Mouse (Mus musculus) E14TG2a.4 (cell line): ENCODE data around the gene Zan.

Experiments used
- CTCF ChIP-seq: conservative IDR thresholded peaks from 2 replicates; pipeline ENCODE4 v1.5.1; 2014; ENCODE audit warnings: low read length
- POU5F1 ChIP-seq: IDR thresholded peaks from 2 replicates; pipeline ENCODE4 v1.6.1; 2014; ENCODE audit warnings: low read length, borderline replicate concordance

DNA sequence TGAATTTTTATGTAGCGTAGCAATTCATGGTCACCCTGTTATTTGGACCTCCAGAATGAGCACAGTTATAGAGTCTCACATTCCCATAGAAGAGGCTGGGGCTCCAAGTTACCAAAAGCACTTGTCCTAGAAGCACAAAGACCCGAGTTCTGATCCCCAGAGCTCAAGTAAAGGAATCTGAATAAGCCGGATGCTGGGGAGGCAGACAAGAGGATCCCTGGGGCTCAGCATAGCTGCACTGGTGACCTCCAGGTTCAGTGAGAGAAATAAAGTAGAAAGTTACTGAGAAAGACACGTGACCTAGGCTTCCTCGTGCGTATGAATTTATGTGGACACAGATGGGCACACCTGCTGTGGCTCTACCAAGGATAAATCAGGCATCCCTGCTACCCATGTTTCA is 141.8 kb downstream of the Zan start:
- no peak for TF ChIP-seq CTCF
- no peak for TF ChIP-seq POU5F1
